Mouse (Mus musculus): ENCODE data around the gene Scrn3. TPM values are rescaled to one million over a fixed set of nuclear protein-coding genes. Genes with fewer than 3 reads are reported as not detected.

Gene Scrn3
- polyA plus RNA-seq, 1 experiment = not detected

DNA sequence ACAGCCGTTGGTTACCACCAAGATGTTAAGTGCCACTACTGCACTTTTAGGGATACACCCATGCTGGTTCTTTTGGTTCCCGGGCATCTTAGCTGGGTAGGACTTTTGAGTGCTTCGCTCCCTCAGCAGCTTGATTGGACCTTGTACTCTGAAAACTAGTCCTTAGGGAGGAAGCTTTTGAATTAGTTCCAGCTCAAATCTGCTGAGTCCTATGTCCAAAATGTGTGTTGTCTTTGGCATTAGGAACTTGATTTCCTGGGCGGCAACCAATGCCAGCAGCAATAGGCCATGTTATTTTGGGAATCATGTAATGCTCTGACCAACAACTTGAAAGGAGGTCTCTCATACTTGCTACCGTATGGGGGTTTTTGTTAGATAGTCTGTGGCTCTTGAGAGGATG lies 13.5 kb downstream of the Scrn3 start:
- no peaks in the 10 kb centered on the region for H3K4me1 ChIP-seq (ENCODE audit: control insufficient read depth, insufficient read depth, low read length)
- no peak for TF ChIP-seq POLR2A (IDR thresholded peaks at IDR 0.05; ENCODE audit: insufficient read depth, low read depth, low read length)
- TF ChIP-seq CTCF (IDR thresholded peaks at IDR 0.05; ENCODE audit: insufficient read depth, low read depth, low read length) = no peak
- WGBS = 88% methylated on average over 5 of the region's 5 CpGs
- no peak overlapping the region for H3K4me3 ChIP-seq (ENCODE audit: insufficient read depth, low read depth, low read length)
- H3K27ac ChIP-seq (ENCODE audit: insufficient read depth, low read depth, low read length) = no peak overlapping the region

- Histone ChIP-seq H3K4me3 (ENCODE audit: insufficient read depth, low read depth, low read length) (no peak overlapping the region), H3K27ac (ENCODE audit: insufficient read depth, low read depth, low read length) (no peak overlapping the region), H3K4me1 (ENCODE audit: control insufficient read depth, insufficient read depth, low read length) (no peaks in the 10 kb centered on the region)
- WGBS = 86% methylated on average over 3 of the region's 3 CpGs
- TF ChIP-seq POLR2A (IDR thresholded peaks at IDR 0.05; ENCODE audit: insufficient read depth, low read depth, low read length) (no peak), CTCF (IDR thresholded peaks at IDR 0.05; ENCODE audit: insufficient read depth, low read depth, low read length) (no peak)
These were observed 23.5 kb downstream of the Scrn3 start for GRCm38 (mm10) chr2:73335949-73336348.

DNA sequence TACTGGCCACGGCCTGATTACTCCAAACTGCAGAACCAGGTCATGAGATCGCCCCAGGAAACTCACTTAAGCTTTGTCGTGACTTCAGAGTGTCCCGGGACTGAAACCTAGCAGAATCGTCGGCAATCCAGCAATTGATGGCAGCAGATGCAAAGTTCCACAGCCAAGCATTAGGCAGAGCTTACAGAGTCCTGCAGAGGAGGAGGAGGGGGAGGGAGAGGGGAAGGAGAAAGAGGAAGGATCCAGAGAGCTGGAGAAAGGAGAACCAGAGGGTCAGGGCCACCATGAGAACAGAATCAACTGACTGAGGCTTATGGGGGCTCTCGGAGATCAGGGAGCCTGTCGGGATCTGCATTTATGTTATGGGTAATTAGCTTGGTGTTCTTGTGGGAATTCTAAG lies 26.0 kb downstream of the Scrn3 start:
- TF ChIP-seq POLR2A (IDR thresholded peaks at IDR 0.05; ENCODE audit: insufficient read depth, low read depth, low read length) (no peak), CTCF (IDR thresholded peaks at IDR 0.05; ENCODE audit: insufficient read depth, low read depth, low read length) (no peak)
- Histone ChIP-seq H3K27ac (ENCODE audit: insufficient read depth, low read depth, low read length) (no peak overlapping the region), H3K4me3 (ENCODE audit: insufficient read depth, low read depth, low read length) (no peak overlapping the region), H3K4me1 (ENCODE audit: control insufficient read depth, insufficient read depth, low read length) (no peaks in the 10 kb centered on the region)
- WGBS = 82% methylated on average over 8 of the region's 8 CpGs

DNA sequence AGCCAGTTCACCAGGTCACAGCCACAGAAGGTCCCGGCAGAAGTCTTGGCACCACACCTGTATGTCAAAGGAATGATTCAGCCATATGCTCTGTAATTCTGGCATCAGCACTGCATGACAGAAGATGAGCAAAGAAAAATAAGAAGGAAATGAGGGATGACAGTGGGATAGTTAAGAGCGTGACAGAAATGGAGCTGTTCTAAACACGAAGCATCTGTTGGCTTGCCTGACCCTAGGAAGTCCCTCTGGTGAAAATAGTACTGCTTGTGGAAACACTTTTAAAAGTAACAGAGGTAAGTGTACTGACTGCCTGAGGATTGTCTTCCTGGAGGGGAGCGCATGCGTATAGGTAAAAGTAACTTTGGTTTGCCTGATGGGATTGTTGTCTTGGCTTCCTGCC lies 31.3 kb downstream of the Scrn3 start:
- TF ChIP-seq POLR2A (IDR thresholded peaks at IDR 0.05; ENCODE audit: insufficient read depth, low read depth, low read length) (no peak), CTCF (IDR thresholded peaks at IDR 0.05; ENCODE audit: insufficient read depth, low read depth, low read length) (no peak)
- no peak overlapping the region for H3K27ac ChIP-seq (ENCODE audit: insufficient read depth, low read depth, low read length)
- no peak overlapping the region for H3K4me3 ChIP-seq (ENCODE audit: insufficient read depth, low read depth, low read length)
- H3K4me1 ChIP-seq (ENCODE audit: control insufficient read depth, insufficient read depth, low read length) = no peaks in the 10 kb centered on the region
- WGBS = 95% methylated on average over 5 of the region's 5 CpGs

DNA sequence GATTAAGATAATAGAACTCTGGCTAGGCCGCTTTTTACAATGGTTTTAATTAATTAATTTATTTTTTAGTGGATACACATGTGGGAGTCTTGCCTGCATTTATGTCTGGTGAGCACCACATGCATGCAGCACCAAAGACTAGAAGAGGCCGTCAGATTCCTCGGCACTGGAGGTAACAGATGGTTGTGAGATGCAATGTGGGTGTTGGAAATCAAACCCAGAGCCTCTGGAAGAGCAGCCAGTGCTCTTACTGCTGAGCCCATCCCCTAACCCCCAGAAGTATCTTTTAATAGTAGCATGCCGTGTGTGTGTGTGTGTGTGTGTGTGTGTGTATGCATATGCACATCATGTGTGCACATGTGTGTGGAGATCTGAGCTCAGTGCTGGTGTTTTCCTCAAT lies 32.8 kb downstream of the Scrn3 start:
- no peak overlapping the region for H3K4me3 ChIP-seq (ENCODE audit: insufficient read depth, low read depth, low read length)
- H3K27ac ChIP-seq (ENCODE audit: insufficient read depth, low read depth, low read length) = no peak overlapping the region
- no peaks in the 10 kb centered on the region for H3K4me1 ChIP-seq (ENCODE audit: control insufficient read depth, insufficient read depth, low read length)
- no peak for TF ChIP-seq CTCF (IDR thresholded peaks at IDR 0.05; ENCODE audit: insufficient read depth, low read depth, low read length)
- 88% methylated on average over 4 of the region's 4 CpGs for WGBS

DNA sequence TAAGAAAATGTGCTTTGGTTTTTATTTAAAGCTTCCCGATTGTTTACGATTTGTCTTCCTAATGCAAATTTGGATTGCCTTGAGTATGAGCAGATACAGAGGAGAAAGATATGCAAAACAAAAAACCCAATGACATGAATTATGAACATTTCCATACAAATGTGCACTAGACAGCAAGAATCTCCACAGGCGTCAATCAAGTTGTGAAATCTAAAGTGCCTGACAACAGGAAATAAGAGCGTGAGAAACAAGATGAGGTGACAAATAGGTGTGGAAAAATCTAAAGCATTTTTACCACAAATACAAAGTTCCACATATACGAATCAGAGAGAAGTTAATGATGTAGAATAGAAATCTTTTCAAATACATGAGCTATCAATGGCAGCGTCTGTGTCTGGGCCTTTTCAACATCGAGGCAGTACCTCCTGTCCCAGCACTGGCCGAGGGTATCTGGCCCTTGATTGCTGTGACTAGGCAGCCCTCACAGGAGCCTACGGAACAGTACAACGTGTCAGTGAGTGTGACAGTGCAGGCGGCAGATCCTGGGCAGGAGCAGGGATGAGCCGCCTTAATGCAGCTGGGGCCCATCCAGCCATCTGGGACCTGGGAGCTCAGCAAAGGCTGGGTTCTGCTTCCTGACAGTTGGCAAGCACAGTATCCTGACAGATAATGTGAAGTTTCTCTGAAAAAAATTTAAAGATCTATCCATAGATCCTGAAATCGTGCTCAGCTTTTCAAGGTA lies 34.1 kb downstream of the Scrn3 start:
- 73% methylated on average over 13 of the region's 13 CpGs for WGBS
- no peak for TF ChIP-seq CTCF (IDR thresholded peaks at IDR 0.05; ENCODE audit: insufficient read depth, low read depth, low read length)
- no peak for TF ChIP-seq POLR2A (IDR thresholded peaks at IDR 0.05; ENCODE audit: insufficient read depth, low read depth, low read length)
- Histone ChIP-seq H3K4me1 (ENCODE audit: control insufficient read depth, insufficient read depth, low read length) (no peaks in the 10 kb centered on the region), H3K27ac (ENCODE audit: insufficient read depth, low read depth, low read length) (no peak overlapping the region), H3K4me3 (ENCODE audit: insufficient read depth, low read depth, low read length) (no peak overlapping the region)

DNA sequence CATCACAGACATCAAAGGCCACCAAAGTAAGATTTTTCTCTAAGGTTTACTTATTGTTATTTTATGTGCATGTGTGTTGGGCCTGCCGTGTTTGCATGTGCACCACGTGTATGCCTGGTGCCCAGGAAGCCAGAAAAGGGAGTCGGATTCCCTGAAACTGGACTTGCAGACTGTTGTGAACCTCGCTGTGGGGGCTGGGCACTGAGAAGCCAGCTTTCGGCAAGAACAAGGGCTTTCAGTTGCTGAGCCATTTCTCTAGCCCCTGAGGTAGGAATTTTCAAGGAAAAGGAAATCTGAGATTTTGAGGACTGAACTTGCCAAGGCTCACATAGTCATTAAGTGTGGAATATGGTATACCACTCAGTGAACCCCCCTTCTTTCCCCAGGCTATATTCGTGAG lies 34.7 kb downstream of the Scrn3 start:
- 75% methylated on average over 6 of the region's 6 CpGs for WGBS
- Histone ChIP-seq H3K27ac (ENCODE audit: insufficient read depth, low read depth, low read length) (no peak overlapping the region), H3K4me3 (ENCODE audit: insufficient read depth, low read depth, low read length) (no peak overlapping the region), H3K4me1 (ENCODE audit: control insufficient read depth, insufficient read depth, low read length) (no peaks in the 10 kb centered on the region)
- TF ChIP-seq CTCF (IDR thresholded peaks at IDR 0.05; ENCODE audit: insufficient read depth, low read depth, low read length) = no peak
- TF ChIP-seq POLR2A (IDR thresholded peaks at IDR 0.05; ENCODE audit: insufficient read depth, low read depth, low read length) = no peak

DNA sequence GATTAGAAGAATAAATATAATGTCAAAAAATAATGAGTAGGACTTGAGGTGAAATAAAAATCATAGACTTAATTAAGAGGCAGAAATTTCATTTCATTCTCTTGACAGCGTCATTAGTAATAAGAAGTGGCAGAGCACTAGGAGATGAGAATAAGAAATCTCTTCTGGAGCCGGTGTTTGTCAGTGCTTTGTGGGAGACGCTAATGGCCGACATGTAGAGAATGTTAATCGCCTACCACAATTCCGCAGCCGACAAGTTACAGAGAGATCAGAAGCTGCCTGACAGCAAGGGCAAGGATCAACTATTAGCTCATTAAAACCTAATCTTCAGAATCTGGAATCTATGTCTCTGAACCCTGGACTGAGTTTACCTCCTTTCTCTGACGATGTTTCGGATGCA lies 35.4 kb downstream of the Scrn3 start:
- Histone ChIP-seq H3K4me3 (ENCODE audit: insufficient read depth, low read depth, low read length) (no peak overlapping the region), H3K27ac (ENCODE audit: insufficient read depth, low read depth, low read length) (no peak overlapping the region), H3K4me1 (ENCODE audit: control insufficient read depth, insufficient read depth, low read length) (no peaks in the 10 kb centered on the region)
- no peak for TF ChIP-seq POLR2A (IDR thresholded peaks at IDR 0.05; ENCODE audit: insufficient read depth, low read depth, low read length)
- TF ChIP-seq CTCF (IDR thresholded peaks at IDR 0.05; ENCODE audit: insufficient read depth, low read depth, low read length) = no peak
- WGBS = 70% methylated on average over 9 of the region's 9 CpGs

- TF ChIP-seq POLR2A (IDR thresholded peaks at IDR 0.05; ENCODE audit: insufficient read depth, low read depth, low read length) (no peak), CTCF (IDR thresholded peaks at IDR 0.05; ENCODE audit: insufficient read depth, low read depth, low read length) (no peak)
- no peak overlapping the region for H3K4me3 ChIP-seq (ENCODE audit: insufficient read depth, low read depth, low read length)
- 91% methylated on average over 6 of the region's 6 CpGs for WGBS
- no peaks in the 10 kb centered on the region for H3K4me1 ChIP-seq (ENCODE audit: control insufficient read depth, insufficient read depth, low read length)
- H3K27ac ChIP-seq (ENCODE audit: insufficient read depth, low read depth, low read length) = no peak overlapping the region
These were observed 35.8 kb downstream of the Scrn3 start for GRCm38 (mm10) chr2:73348221-73348620.

GRCm38 (mm10) chr2:73351496-73351895 lies 39.1 kb downstream of the Scrn3 start:
- WGBS = 53% methylated on average over 5 of the region's 5 CpGs
- TF ChIP-seq CTCF (IDR thresholded peaks at IDR 0.05; ENCODE audit: insufficient read depth, low read depth, low read length) (no peak), POLR2A (IDR thresholded peaks at IDR 0.05; ENCODE audit: insufficient read depth, low read depth, low read length) (no peak)
- H3K4me3 ChIP-seq (ENCODE audit: insufficient read depth, low read depth, low read length) = no peak overlapping the region
- H3K27ac ChIP-seq (ENCODE audit: insufficient read depth, low read depth, low read length) = no peak overlapping the region
- no peaks in the 10 kb centered on the region for H3K4me1 ChIP-seq (ENCODE audit: control insufficient read depth, insufficient read depth, low read length)

All from olfactory bulb, adult 2 months (tissue).